Mouse (Mus musculus) kidney, embryonic 15.5 days (tissue): ENCODE measurements at regions not wholly inside any gene's neighbourhood (a gene's known extent, or its start where the extent isn't known, plus 50 kb on each side); places are given as distances from the start of the nearest gene placed in this dataset.
A peak's percentile ranks its signal among the peaks of the same experiment; 100 is the strongest.

Experiments used
- ATAC-seq: fragments of 200-750 bp; cut with Nextera tagmentation; replicated peaks from 2 replicates; pipeline ENCODE4 v1.8.0; 2017; ENCODE audit warnings: moderate TSS enrichment; ENCODE audit not compliant: low FRiP score
- H3K27ac ChIP-seq: fragments of 300-500 bp; sonication (generic); 2 replicates; pipeline ENCODE4 v1.5.1; 2015; ENCODE audit warnings: mild to moderate bottlenecking, inconsistent platforms
- H3K27me3 ChIP-seq: fragments of 300-500 bp; sonication (generic); 2 replicates; pipeline ENCODE4 v1.6.1; 2015; ENCODE audit warnings: inconsistent platforms
- H3K36me3 ChIP-seq: fragments of 300-500 bp; sonication (generic); 2 replicates; pipeline ENCODE4 v1.6.1; 2015; ENCODE audit warnings: inconsistent platforms
- H3K4me1 ChIP-seq: fragments of 300-500 bp; sonication (generic); 2 replicates; pipeline ENCODE4 v1.6.1; 2015; ENCODE audit warnings: inconsistent platforms
- H3K4me2 ChIP-seq: fragments of 300-500 bp; sonication (generic); 2 replicates; pipeline ENCODE4 v1.6.1; 2015; ENCODE audit warnings: moderate library complexity, mild to moderate bottlenecking, inconsistent platforms
- H3K4me3 ChIP-seq: fragments of 300-500 bp; sonication (generic); replicated peaks from 2 replicates; pipeline ENCODE4 v1.5.1; 2015; ENCODE audit warnings: mild to moderate bottlenecking, inconsistent platforms
- H3K9ac ChIP-seq: fragments of 300-500 bp; sonication (generic); 2 replicates; pipeline ENCODE4 v1.6.1; 2015; ENCODE audit warnings: mild to moderate bottlenecking, inconsistent platforms
- H3K9me3 ChIP-seq: fragments of 300-500 bp; sonication (generic); replicated peaks from 2 replicates; pipeline ENCODE4 v1.6.1; 2016; ENCODE audit warnings: inconsistent platforms
- WGBS: fragments of 180-500 bp; shearing (Covaris S2); methylation state at CpG from one replicate; pipeline ENCODE4 v1.1.7; 2015; ENCODE audit warnings: mixed read lengths; 5-methylcytosine and 5-hydroxymethylcytosine counted together

- Histone ChIP-seq H3K27me3 (no peaks in the 10 kb centered on the region), H3K27ac (no peak overlapping the region), H3K4me1 (no peaks in the 10 kb centered on the region), H3K4me2 (no peak overlapping the region), H3K9ac (no peak overlapping the region), H3K36me3 (no peaks in the 10 kb centered on the region), H3K9me3 (no peaks in the 10 kb centered on the region), H3K4me3 (no peak overlapping the region)
- no peak for ATAC-seq
- 78% methylated on average over 3 of the region's 3 CpGs for WGBS
These were observed 87.8 kb upstream of the Rorb start for GRCm38 (mm10) chr19:19198780-19199179.

GRCm38 (mm10) chr19:19194728-19195127, 83.7 kb upstream of the Rorb start:
- WGBS = 34% methylated on average over 10 of the region's 10 CpGs
- no peak for ATAC-seq

GRCm38 (mm10) chr19:19194306-19194705, 83.3 kb upstream of the Rorb start:
- no peak overlapping the region for H3K4me3 ChIP-seq
- no peak overlapping the region for H3K27ac ChIP-seq
- ATAC-seq = no peak
- no peaks in the 10 kb centered on the region for H3K4me1 ChIP-seq
- H3K9me3 ChIP-seq = no peaks in the 10 kb centered on the region
- no peak overlapping the region for H3K9ac ChIP-seq
- no peaks in the 10 kb centered on the region for H3K27me3 ChIP-seq
- 67% methylated on average over 5 of the region's 5 CpGs for WGBS
- H3K36me3 ChIP-seq = no peaks in the 10 kb centered on the region
- H3K4me2 ChIP-seq = 0 out of 2 replicates have a peak overlapping the region, but pooled peaks have one; percentile 3

More at GRCm38 (mm10) chr19:19194728-19195127, 83.7 kb upstream of the Rorb start:
- H3K27me3 ChIP-seq = no peaks in the 10 kb centered on the region
- no peaks in the 10 kb centered on the region for H3K9me3 ChIP-seq
- no peak overlapping the region for H3K9ac ChIP-seq
- no peaks in the 10 kb centered on the region for H3K36me3 ChIP-seq
- H3K27ac ChIP-seq = no peak overlapping the region
- H3K4me3 ChIP-seq = no peak overlapping the region
- H3K4me1 ChIP-seq = no peaks in the 10 kb centered on the region
- 0 out of 2 replicates have a peak overlapping the region, but pooled peaks have one; percentile 3 for H3K4me2 ChIP-seq

DNA sequence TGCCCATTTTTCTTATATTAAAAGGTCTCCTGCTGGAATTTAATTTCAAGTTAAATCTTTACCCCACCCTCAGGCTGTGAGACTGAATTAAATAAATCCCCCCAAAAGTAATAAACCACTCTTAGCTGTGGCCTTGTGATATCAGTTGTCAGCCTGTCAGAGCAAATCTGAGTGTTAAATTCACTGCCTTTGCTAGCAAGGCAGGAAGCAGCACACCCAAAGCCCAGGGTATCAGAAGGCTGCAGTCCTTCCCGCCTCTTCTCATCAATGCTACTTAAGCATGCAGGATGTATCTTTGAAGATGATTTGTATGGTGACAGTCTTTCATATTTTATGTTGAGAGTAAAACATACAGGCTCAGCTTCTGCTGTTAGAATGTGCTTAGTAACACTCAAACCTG, 61.8 kb upstream of the Rorb start:
- no peak overlapping the region for H3K4me3 ChIP-seq
- no peaks in the 10 kb centered on the region for H3K36me3 ChIP-seq
- H3K27ac ChIP-seq = no peak overlapping the region
- ATAC-seq = no peak
- H3K4me2 ChIP-seq = no peak overlapping the region
- H3K9me3 ChIP-seq = no peaks in the 10 kb centered on the region
- 64% methylated on average over 1 of the region's 1 CpGs for WGBS
- no peaks in the 10 kb centered on the region for H3K27me3 ChIP-seq
- H3K4me1 ChIP-seq = no peaks in the 10 kb centered on the region
- H3K9ac ChIP-seq = no peak overlapping the region

DNA sequence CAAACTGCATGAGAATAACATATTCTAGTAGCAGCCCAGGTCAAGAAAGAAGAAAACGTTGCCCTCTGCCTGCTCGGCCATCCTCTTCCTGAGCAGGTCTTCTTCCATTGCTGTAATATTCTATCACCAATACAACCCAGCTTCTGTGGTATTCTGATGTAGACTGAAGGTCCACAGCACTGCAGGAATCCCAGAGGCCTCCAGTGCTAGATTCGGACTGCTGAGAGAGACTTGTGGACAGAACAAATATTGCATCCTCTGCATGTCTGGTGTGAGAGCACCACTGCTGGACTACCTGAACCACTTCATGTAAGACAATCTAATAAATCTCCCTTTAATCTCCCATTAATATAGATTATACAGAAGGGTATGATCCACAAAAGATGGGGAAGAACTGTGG, 59.8 kb upstream of the Rorb start:
- Histone ChIP-seq H3K36me3 (no peaks in the 10 kb centered on the region), H3K9ac (no peak overlapping the region), H3K27me3 (no peaks in the 10 kb centered on the region), H3K9me3 (no peaks in the 10 kb centered on the region), H3K4me3 (no peak overlapping the region), H3K27ac (no peak overlapping the region), H3K4me1 (no peaks in the 10 kb centered on the region), H3K4me2 (no peak overlapping the region)
- 78% methylated on average over 3 of the region's 3 CpGs for WGBS
- no peak for ATAC-seq
